Mouse (Mus musculus): ENCODE data around the gene Sorbs2. TPM values are rescaled to one million over a fixed set of nuclear protein-coding genes. Genes with fewer than 3 reads are reported as not detected.
A peak's percentile ranks its signal among the peaks of the same experiment; 100 is the strongest.

Sorbs2 gene
- polyA plus RNA-seq, 1 experiment from 2014 or later: 31.8 TPM

- Histone ChIP-seq H3K4me1 (peaks cover 4% of the 10 kb centered on the region), H3K9me3 (no peaks in the 10 kb centered on the region), H3K4me2 (replicated peaks) (no peak overlapping the region), H3K27ac (peak overlapping the region; percentile 64), H3K36me3 (no peaks in the 10 kb centered on the region), H3K27me3 (no peaks in the 10 kb centered on the region), H3K4me3 (no peak overlapping the region), H3K9ac (no peak overlapping the region)
- ATAC-seq (ENCODE audit: insufficient number of reproducible peaks, insufficient read depth, low FRiP score, low TSS enrichment): no peak
- 62% methylated on average over 12 of the region's 12 CpGs for WGBS
These were observed 153.0 kb downstream of the Sorbs2 start for GRCm38 (mm10) chr8:45660570-45660969.

DNA sequence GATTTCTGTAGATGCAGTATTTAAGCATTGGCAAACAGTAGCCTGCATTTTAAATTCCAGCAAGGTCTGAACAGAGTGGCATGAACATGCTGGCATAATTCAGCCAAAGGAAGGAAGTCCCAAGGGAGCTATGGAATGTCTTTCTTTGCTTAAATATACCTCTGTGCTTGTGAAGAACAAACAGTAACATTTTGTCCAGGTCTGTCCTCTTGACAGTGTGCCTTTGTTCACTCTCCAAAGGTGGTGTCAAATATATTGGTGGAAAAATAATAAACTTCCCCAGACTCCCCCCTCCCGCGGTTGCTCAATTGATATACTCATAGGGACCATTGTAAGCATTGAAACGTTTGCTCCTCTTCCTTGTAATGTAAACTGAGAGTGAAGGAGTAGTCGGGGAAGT is 154.0 kb downstream of the Sorbs2 start:
- WGBS: 29% methylated on average over 4 of the region's 4 CpGs
- Histone ChIP-seq H3K36me3 (no peaks in the 10 kb centered on the region), H3K4me1 (peaks cover 4% of the 10 kb centered on the region), H3K9ac (no peak overlapping the region), H3K27ac (peak overlapping the region; percentile 67; the same call in 1 of the 2 replicates), H3K4me3 (no peak overlapping the region), H3K4me2 (replicated peaks) (no peak overlapping the region), H3K9me3 (no peaks in the 10 kb centered on the region), H3K27me3 (no peaks in the 10 kb centered on the region)
- ATAC-seq (ENCODE audit: insufficient number of reproducible peaks, insufficient read depth, low FRiP score, low TSS enrichment): 0 out of 2 replicates have a peak, but pooled peaks have one; percentile 35

GRCm38 (mm10) chr8:45666221-45666620 is 158.6 kb downstream of the Sorbs2 start:
- WGBS: 59% methylated on average over 7 of the region's 7 CpGs
- no peaks in the 10 kb centered on the region for H3K27me3 ChIP-seq
- H3K4me3 ChIP-seq: no peak overlapping the region
- no peaks in the 10 kb centered on the region for H3K4me1 ChIP-seq
- no peak for ATAC-seq (ENCODE audit: insufficient number of reproducible peaks, insufficient read depth, low FRiP score, low TSS enrichment)
- no peak overlapping the region for H3K27ac ChIP-seq
- H3K9me3 ChIP-seq: no peaks in the 10 kb centered on the region
- H3K4me2 ChIP-seq (replicated peaks): no peak overlapping the region
- H3K36me3 ChIP-seq: no peaks in the 10 kb centered on the region
- no peak overlapping the region for H3K9ac ChIP-seq

GRCm38 (mm10) chr8:45673149-45673548 is 165.6 kb downstream of the Sorbs2 start:
- Histone ChIP-seq H3K9me3 (no peaks in the 10 kb centered on the region), H3K27me3 (no peaks in the 10 kb centered on the region), H3K36me3 (no peaks in the 10 kb centered on the region), H3K4me3 (no peak overlapping the region), H3K4me1 (no peaks in the 10 kb centered on the region), H3K4me2 (replicated peaks) (no peak overlapping the region), H3K27ac (no peak overlapping the region), H3K9ac (no peak overlapping the region)
- WGBS: 65% methylated on average over 4 of the region's 4 CpGs
- ATAC-seq (ENCODE audit: insufficient number of reproducible peaks, insufficient read depth, low FRiP score, low TSS enrichment): no peak

- Histone ChIP-seq H3K9me3 (no peaks in the 10 kb centered on the region), H3K4me1 (no peaks in the 10 kb centered on the region), H3K4me2 (replicated peaks) (no peak overlapping the region), H3K27ac (no peak overlapping the region), H3K27me3 (no peaks in the 10 kb centered on the region), H3K9ac (no peak overlapping the region), H3K4me3 (no peak overlapping the region), H3K36me3 (no peaks in the 10 kb centered on the region)
- ATAC-seq (ENCODE audit: insufficient number of reproducible peaks, insufficient read depth, low FRiP score, low TSS enrichment): no peak
- 79% methylated on average over 6 of the region's 6 CpGs for WGBS
These were observed 168.3 kb downstream of the Sorbs2 start for GRCm38 (mm10) chr8:45675821-45676279.

GRCm38 (mm10) chr8:45677114-45677853 is 169.7 kb downstream of the Sorbs2 start:
- Histone ChIP-seq H3K9ac (no peak overlapping the region), H3K4me3 (no peak overlapping the region), H3K4me1 (no peaks in the 10 kb centered on the region), H3K27ac (no peak overlapping the region), H3K4me2 (replicated peaks) (no peak overlapping the region), H3K27me3 (no peaks in the 10 kb centered on the region), H3K36me3 (no peaks in the 10 kb centered on the region), H3K9me3 (no peaks in the 10 kb centered on the region)
- WGBS: 57% methylated on average over 10 of the region's 10 CpGs
- ATAC-seq (ENCODE audit: insufficient number of reproducible peaks, insufficient read depth, low FRiP score, low TSS enrichment): no peak

DNA sequence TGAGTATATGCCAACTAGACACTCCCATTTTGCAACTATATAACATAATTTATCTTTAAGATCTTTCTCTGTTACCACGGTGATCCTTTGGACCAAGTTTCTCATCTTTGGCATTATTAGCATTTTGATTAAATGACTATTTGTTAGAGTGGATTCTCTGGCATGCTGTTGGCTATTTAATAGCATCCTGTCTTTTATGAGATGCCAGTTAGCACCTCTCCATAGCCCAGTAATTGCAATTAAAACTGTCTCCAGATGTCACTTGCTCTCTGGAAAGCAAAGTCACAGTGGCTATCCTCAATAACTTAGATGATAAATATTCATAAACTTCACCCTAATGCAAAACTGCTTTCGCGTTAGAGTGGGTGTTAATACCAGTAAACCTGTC is 170.3 kb downstream of the Sorbs2 start:
- Histone ChIP-seq H3K9ac (no peak overlapping the region), H3K9me3 (no peaks in the 10 kb centered on the region), H3K4me1 (no peaks in the 10 kb centered on the region), H3K27ac (no peak overlapping the region), H3K4me2 (replicated peaks) (no peak overlapping the region), H3K27me3 (no peaks in the 10 kb centered on the region), H3K4me3 (no peak overlapping the region), H3K36me3 (no peaks in the 10 kb centered on the region)
- 93% methylated on average over 3 of the region's 3 CpGs for WGBS
- ATAC-seq (ENCODE audit: insufficient number of reproducible peaks, insufficient read depth, low FRiP score, low TSS enrichment): no peak

DNA sequence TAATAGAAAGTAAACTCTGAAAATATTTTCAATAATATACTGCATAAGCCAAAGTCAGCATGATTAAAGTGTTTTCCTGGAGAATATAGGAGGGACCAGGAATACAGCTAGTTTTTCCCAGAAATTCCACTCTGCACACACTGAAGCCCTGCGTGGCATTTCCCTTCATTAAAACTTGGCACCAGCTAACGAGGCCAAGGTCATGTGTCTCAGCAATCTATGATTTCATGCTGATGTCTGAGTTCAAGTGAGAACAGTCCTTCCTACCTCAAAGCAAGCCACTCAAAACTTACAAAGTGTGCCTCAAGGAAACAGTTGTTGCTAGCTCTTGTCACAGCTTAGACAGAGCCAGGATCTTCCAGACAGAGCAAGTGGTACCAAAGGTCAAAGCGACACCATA is 173.6 kb downstream of the Sorbs2 start:
- Histone ChIP-seq H3K36me3 (no peaks in the 10 kb centered on the region), H3K27me3 (no peaks in the 10 kb centered on the region), H3K27ac (no peak overlapping the region), H3K9me3 (no peaks in the 10 kb centered on the region), H3K4me1 (no peaks in the 10 kb centered on the region), H3K4me3 (no peak overlapping the region), H3K9ac (no peak overlapping the region), H3K4me2 (replicated peaks) (no peak overlapping the region)
- 74% methylated on average over 3 of the region's 3 CpGs for WGBS
- no peak for ATAC-seq (ENCODE audit: insufficient number of reproducible peaks, insufficient read depth, low FRiP score, low TSS enrichment)

- no peak overlapping the region for H3K4me2 ChIP-seq (replicated peaks)
- H3K9me3 ChIP-seq: no peaks in the 10 kb centered on the region
- H3K4me3 ChIP-seq: no peak overlapping the region
- WGBS: 77% methylated on average over 8 of the region's 8 CpGs
- peaks cover 4% of the 10 kb centered on the region for H3K4me1 ChIP-seq
- ATAC-seq (ENCODE audit: insufficient number of reproducible peaks, insufficient read depth, low FRiP score, low TSS enrichment): no peak
- no peak overlapping the region for H3K9ac ChIP-seq
- H3K27me3 ChIP-seq: no peaks in the 10 kb centered on the region
- H3K36me3 ChIP-seq: no peaks in the 10 kb centered on the region
- H3K27ac ChIP-seq: no peak overlapping the region
These were observed 175.3 kb downstream of the Sorbs2 start for GRCm38 (mm10) chr8:45682845-45683383.

DNA sequence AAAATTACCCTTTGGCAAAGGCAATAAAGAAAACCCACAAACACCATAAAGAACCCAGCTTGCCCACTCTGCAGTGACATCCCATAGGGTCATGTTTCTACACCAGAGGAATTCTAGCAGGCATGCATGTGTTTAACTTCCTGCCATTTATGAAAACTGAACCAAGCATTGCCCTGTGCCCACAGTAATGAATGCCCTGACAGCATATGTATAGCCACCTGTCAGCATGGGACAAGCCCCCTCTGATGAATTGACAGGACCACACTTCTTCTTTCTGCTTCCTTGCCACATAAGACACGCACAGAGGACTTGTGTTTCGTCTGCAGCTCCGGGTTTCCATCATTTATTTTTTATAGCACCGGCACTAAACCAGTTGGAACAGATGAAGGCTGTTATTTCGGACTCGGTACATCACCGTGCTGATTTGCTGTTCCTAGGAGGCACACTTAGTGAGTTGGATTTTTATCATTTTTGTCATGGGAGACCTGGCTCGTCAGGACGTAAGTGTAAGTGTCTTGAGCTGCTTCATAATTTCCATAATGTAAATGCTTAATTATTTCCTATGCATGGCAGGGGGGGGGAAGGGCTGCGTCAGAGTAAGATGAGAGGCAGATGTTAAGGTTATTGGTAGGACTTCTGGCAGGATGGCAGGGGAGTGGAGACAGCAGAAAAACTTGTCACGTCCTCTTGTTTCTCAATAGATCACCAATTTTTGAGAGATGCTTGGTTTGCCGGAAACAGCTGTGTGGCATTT is 180.5 kb downstream of the Sorbs2 start:
- Histone ChIP-seq H3K27ac (no peak overlapping the region), H3K27me3 (no peaks in the 10 kb centered on the region), H3K36me3 (no peaks in the 10 kb centered on the region), H3K9me3 (no peaks in the 10 kb centered on the region), H3K9ac (no peak overlapping the region), H3K4me3 (no peak overlapping the region), H3K4me1 (peaks cover 10% of the 10 kb centered on the region), H3K4me2 (replicated peaks) (no peak overlapping the region)
- 61% methylated on average over 12 of the region's 12 CpGs for WGBS
- no peak for ATAC-seq (ENCODE audit: insufficient number of reproducible peaks, insufficient read depth, low FRiP score, low TSS enrichment)

- Histone ChIP-seq H3K27ac (no peak overlapping the region), H3K4me3 (no peak overlapping the region), H3K4me2 (replicated peaks) (no peak overlapping the region), H3K9ac (no peak overlapping the region), H3K27me3 (no peaks in the 10 kb centered on the region), H3K36me3 (no peaks in the 10 kb centered on the region), H3K9me3 (no peaks in the 10 kb centered on the region), H3K4me1 (peaks cover 10% of the 10 kb centered on the region)
- no peak for ATAC-seq (ENCODE audit: insufficient number of reproducible peaks, insufficient read depth, low FRiP score, low TSS enrichment)
- 80% methylated on average over 2 of the region's 2 CpGs for WGBS
These were observed 182.1 kb downstream of the Sorbs2 start for GRCm38 (mm10) chr8:45689611-45690207.

All from embryonic facial prominence, embryonic 12.5 days (tissue).